Mouse (Mus musculus): ENCODE measurements around the gene Wrap73.

GRCm38 (mm10) chr4:154185001-154185400 lies 42.8 kb downstream of the Wrap73 start:
- TF ChIP-seq CTCF (IDR thresholded peaks at IDR 0.05; ENCODE audit: low read depth, low read length) (no peak), POLR2A (IDR thresholded peaks at IDR 0.05; ENCODE audit: extremely low read depth, insufficient read depth, low read length) (no peak)
